Mouse (Mus musculus) heart, embryonic 10.5 days (tissue): ENCODE data around the gene Tarsl2. TPM values are rescaled to one million over a fixed set of nuclear protein-coding genes. Genes with fewer than 3 reads are reported as not detected.

Source experiments
- DNase-seq: peaks from one replicate; pipeline ENCODE4 v3.0.0-alpha.2; 2017; ENCODE audit warnings: low spot score
- H3K27ac ChIP-seq: fragments of 300-500 bp; sonication (generic); 2 replicates; pipeline ENCODE4 v1.5.1; 2016; ENCODE audit warnings: mild to moderate bottlenecking
- H3K27me3 ChIP-seq: fragments of 300-500 bp; sonication (generic); 2 replicates; pipeline ENCODE4 v1.6.1; 2016; ENCODE audit warnings: mild to moderate bottlenecking; ENCODE audit not compliant: poor library complexity, insufficient read depth, severe bottlenecking
- H3K36me3 ChIP-seq: fragments of 300-500 bp; sonication (generic); 2 replicates; pipeline ENCODE4 v1.6.1; 2016; ENCODE audit warnings: mild to moderate bottlenecking, moderate library complexity
- H3K4me1 ChIP-seq: fragments of 300-500 bp; sonication (generic); 2 replicates; pipeline ENCODE4 v1.6.1; 2016; ENCODE audit warnings: mild to moderate bottlenecking
- H3K4me3 ChIP-seq: fragments of 300-500 bp; sonication (generic); 2 replicates; pipeline ENCODE4 v1.5.1; 2016; ENCODE audit warnings: mild to moderate bottlenecking, moderate library complexity
- H3K9me3 ChIP-seq: fragments of 300-500 bp; sonication (generic); 2 replicates; pipeline ENCODE4 v1.6.1; 2016; ENCODE audit warnings: mild to moderate bottlenecking, moderate library complexity
- WGBS: fragments of 180-500 bp; shearing (Covaris S2); methylation state at CpG from one replicate; pipeline ENCODE4 v1.1.7; 2016; 5-methylcytosine and 5-hydroxymethylcytosine counted together
- polyA plus RNA-seq: library from polyadenylated mRNA; unstranded; fragments of >200 nt; fragmentation: Nextera tagmentation; extraction: Ambion mirVana; gene quantifications from 2 replicates; pipeline ENCODE4 v1.2.1, GENCODE M21; 2016

The Tarsl2 gene
- polyA plus RNA-seq, 1 experiment from 2014 or later: 13.1 TPM

DNA sequence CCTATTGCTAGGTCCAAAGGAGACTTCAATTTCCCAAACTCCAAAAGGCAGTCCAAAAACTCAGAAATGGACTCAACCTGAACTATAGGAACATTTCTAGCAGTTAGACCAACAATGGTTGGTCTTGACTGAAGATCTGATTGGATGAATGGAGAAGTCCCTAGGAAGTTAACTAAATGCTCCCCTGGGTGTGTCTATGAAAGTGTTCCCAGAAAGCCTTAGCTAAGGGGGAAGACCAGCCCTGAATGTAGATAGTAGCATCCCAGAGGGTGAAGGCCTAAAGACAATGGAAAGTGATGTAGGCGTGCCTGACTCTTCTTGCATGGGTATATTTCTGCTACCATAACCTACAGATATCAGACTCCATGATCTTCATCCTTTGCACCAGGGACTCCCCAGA, 63.8 kb downstream of the Tarsl2 start:
- peaks cover 5% of the 10 kb centered on the region; the same call in 1 of the 2 replicates for H3K27me3 ChIP-seq
- 72% methylated on average over 1 of the region's 1 CpGs for WGBS
- no peak for DNase-seq
- H3K4me3 ChIP-seq: no peak overlapping the region
- H3K27ac ChIP-seq: no peak overlapping the region
- H3K4me1 ChIP-seq: peaks cover 7% of the 10 kb centered on the region; the same call in 1 of the 2 replicates
- H3K36me3 ChIP-seq: no peaks in the 10 kb centered on the region
- no peaks in the 10 kb centered on the region for H3K9me3 ChIP-seq

- no peak overlapping the region for H3K27ac ChIP-seq
- H3K27me3 ChIP-seq: peaks cover 4% of the 10 kb centered on the region; the same call in 1 of the 2 replicates
- no peaks in the 10 kb centered on the region for H3K36me3 ChIP-seq
- no peaks in the 10 kb centered on the region for H3K9me3 ChIP-seq
- H3K4me3 ChIP-seq: no peak overlapping the region
- 78% methylated on average over 3 of the region's 3 CpGs for WGBS
- no peak for DNase-seq
- peaks cover 4% of the 10 kb centered on the region; the same call in 1 of the 2 replicates for H3K4me1 ChIP-seq
These were observed 65.6 kb downstream of the Tarsl2 start for GRCm38 (mm10) chr7:65710301-65710700.

DNA sequence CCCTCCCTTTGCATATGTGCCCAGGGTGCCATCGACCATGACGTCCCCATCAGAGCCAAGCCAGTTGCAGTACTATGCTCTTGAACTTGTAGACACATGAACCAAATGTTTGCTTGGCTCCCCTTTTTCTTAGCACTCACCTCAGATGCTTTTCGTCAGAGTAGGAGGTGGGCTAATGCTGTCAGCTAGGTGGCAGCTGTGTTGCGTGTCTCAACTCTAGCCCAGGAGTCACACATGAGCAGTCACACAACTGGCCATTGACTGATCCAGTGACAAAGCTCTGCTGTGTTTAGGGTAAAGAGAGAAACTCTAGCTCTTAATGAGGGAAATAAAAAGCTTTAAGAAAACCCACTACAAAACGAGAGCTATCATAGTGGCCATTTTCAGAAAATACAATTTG, 69.1 kb downstream of the Tarsl2 start:
- Histone ChIP-seq H3K4me1 (no peaks in the 10 kb centered on the region), H3K4me3 (no peak overlapping the region), H3K27ac (no peak overlapping the region), H3K9me3 (no peaks in the 10 kb centered on the region), H3K27me3 (peaks cover 4% of the 10 kb centered on the region; the same call in 1 of the 2 replicates), H3K36me3 (no peaks in the 10 kb centered on the region)
- no peak for DNase-seq
- WGBS: 64% methylated on average over 5 of the region's 5 CpGs

DNA sequence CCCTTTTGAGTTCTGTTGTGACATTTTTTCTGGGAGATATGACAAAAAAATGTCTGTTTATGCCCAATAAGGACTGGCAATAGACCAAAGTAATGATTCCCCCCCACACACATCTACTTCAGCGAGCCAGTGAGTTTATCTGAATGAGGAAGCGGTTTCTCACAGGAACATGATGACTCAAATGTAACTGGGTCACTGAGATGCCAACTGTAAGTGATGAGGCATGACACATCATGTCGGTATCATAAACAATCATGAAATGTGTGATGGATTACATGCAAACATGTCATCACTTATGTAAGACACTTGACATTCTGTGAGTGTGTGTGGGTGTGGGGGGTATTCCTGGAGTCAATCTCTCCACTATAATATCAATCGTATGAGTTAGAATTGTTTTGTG, 69.6 kb downstream of the Tarsl2 start:
- WGBS: 70% methylated on average over 4 of the region's 4 CpGs
- Histone ChIP-seq H3K27ac (no peak overlapping the region), H3K36me3 (no peaks in the 10 kb centered on the region), H3K4me3 (no peak overlapping the region), H3K27me3 (peaks cover 4% of the 10 kb centered on the region; the same call in 1 of the 2 replicates), H3K4me1 (no peaks in the 10 kb centered on the region), H3K9me3 (no peaks in the 10 kb centered on the region)
- no peak for DNase-seq

DNA sequence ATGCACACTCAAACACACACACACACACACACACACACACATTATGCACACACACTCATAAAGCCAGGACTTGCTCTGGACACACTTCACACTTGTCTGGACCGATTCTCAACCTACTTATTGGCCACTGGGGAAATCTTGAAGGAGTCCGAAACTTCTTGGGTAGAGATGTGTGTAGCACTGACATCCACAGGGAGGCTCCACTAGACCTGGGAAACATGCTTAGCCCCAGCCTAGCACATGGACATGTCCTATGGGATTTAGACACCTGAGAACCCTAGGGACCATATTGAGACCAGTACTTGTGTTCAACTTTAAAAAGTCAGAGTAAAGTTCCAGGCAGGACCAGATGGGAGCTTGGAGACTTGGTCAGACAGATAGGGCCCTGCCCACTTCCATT, 89.3 kb downstream of the Tarsl2 start:
- H3K27me3 ChIP-seq: 0 out of 2 replicates have a peak, but pooled peaks cover 22% of the 10 kb centered on the region
- H3K27ac ChIP-seq: no peak overlapping the region
- no peaks in the 10 kb centered on the region for H3K36me3 ChIP-seq
- no peak overlapping the region for H3K4me3 ChIP-seq
- no peaks in the 10 kb centered on the region for H3K9me3 ChIP-seq
- 70% methylated on average over 2 of the region's 2 CpGs for WGBS
- DNase-seq: no peak
- H3K4me1 ChIP-seq: peaks cover 9% of the 10 kb centered on the region

DNA sequence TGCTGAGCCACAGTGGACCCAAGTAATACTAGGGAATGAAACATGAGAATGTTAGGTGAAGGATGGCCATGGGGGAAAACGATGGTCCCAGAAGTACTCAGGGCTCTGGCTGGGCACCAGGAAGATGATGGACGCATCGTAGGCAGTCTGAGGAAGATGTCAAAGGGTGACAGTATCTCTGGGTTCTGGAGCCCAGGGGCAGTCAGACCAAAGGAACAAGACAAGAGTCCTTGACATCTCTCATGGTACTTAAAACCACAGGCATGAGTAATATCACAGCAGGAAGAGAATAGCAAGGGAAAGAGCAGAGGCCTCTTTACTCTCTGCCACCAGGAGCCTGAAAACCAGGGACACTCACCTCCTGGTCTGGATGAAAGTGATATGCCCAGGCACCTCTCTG, 90.6 kb downstream of the Tarsl2 start:
- DNase-seq: no peak
- WGBS: 82% methylated on average over 3 of the region's 3 CpGs
- H3K27me3 ChIP-seq: 0 out of 2 replicates have a peak, but pooled peaks cover 11% of the 10 kb centered on the region

DNA sequence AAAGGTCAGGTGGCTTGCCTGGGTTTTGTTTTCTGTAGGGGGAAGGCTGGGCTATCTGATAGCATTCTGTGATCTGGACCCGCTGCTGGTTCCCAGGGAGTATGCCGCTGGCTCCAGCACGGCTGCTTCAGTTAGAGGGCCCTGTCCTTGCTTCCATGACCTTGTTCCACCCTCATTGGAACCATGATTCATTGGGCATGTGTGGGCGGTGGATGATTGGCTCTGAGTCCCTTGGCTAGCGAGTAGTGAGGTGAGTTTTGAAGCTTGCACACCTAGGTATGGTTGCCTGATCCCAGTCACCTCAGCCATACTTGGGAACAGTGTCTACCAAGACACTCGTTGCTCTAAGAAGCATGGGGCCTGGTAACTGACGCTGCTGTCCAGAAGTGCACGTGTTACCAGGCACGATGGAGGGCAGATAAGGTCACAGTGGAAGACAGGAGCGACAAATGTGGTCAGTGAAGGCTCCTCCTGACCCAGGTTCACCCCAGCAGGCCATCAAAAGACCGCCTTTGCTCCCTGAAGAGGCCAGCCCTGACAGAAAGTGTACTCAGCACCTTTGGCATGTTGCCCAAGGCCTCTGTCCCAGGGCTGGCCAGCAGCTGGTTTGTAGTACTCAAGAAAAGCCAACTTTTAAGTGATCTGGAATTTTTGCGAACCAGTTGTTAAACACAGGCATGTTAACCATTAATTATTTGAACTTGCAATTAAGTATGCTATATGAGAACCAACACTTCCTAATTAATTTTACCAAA, 92.8 kb downstream of the Tarsl2 start:
- DNase-seq: no peak
- 64% methylated on average over 12 of the region's 12 CpGs for WGBS
- Histone ChIP-seq H3K27me3 (0 out of 2 replicates have a peak, but pooled peaks cover 11% of the 10 kb centered on the region), H3K4me3 (no peak overlapping the region), H3K27ac (no peak overlapping the region), H3K9me3 (no peaks in the 10 kb centered on the region), H3K36me3 (no peaks in the 10 kb centered on the region), H3K4me1 (peaks cover 9% of the 10 kb centered on the region)

More for the DNA sequence above, 90.6 kb downstream of the Tarsl2 start:
- H3K4me1 ChIP-seq: peaks cover 9% of the 10 kb centered on the region
- no peaks in the 10 kb centered on the region for H3K9me3 ChIP-seq
- H3K36me3 ChIP-seq: no peaks in the 10 kb centered on the region
- H3K27ac ChIP-seq: no peak overlapping the region
- no peak overlapping the region for H3K4me3 ChIP-seq

Other genes starting within 250 kb of the Tarsl2 start
- 28.1 and 33.6 TPM in 2 replicates for gene Tjp1, start 117.1 kb upstream of the Tarsl2 start, polyA plus RNA-seq
- gene Tm2d3, start 46.3 kb downstream of the Tarsl2 start, polyA plus RNA-seq: 50.1 and 59.0 TPM in 2 replicates
- gene Pcsk6, start 216.8 kb downstream of the Tarsl2 start, polyA plus RNA-seq: 3.5 and 5.1 TPM in 2 replicates